Mouse (Mus musculus): Measurements from ENCODE around the gene Arpin.

The Arpin gene

DNA sequence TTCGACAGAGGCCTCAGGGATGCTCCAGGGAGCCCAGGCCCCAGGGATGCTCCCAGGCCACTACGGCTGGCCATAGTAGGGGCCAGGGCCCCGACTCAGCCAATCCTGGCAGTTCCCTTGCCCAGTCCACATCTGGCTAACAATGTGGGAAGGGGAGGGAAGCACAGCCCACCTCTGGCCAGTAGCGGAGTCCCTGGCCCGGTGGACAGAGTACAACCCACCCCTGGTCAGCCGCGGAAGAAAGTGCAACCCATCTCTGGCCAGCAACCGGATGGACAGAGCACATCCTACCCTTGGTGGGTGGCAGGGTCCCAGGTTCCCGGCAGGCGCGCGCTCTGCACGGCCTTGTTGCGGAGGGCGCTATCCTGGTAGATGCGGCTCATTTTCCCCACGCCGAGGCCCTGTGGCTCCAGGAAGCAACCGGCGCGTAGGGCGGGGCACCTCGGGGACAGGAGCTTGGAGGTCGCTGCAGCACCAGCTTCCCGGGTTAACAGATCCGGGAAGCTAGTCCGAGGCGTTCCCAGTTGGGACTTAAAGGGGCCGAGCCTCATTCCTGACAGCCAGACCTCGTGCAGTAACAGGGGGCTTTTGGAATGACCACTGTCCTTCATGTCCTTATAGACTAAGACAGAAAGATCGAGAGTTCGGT lies at the start of gene Arpin:
Arpin (minus strand) TSS at position 498 of the 649 bp plus-strand sequence.
- no peak for DNase-seq (ENCODE audit: extremely low read depth, low read depth)

GRCm38 (mm10) chr7:79975316-79975715 lies 40.2 kb upstream of the Arpin start:
- no peak for DNase-seq (ENCODE audit: extremely low read depth, low read depth)

- DNase-seq (ENCODE audit: extremely low read depth, low read depth), result no peak
Observed at GRCm38 (mm10) chr7:79972195-79972594, 37.0 kb upstream of the Arpin start.

- DNase-seq (ENCODE audit: extremely low read depth, low read depth), result no peak
Observed at GRCm38 (mm10) chr7:79970336-79970735, 35.2 kb upstream of the Arpin start.

- DNase-seq (ENCODE audit: extremely low read depth, low read depth), result no peak
Observed at GRCm38 (mm10) chr7:79968326-79968725, 33.2 kb upstream of the Arpin start.

- DNase-seq (ENCODE audit: extremely low read depth, low read depth), result no peak
Observed at GRCm38 (mm10) chr7:79961600-79961999, 26.4 kb upstream of the Arpin start.

GRCm38 (mm10) chr7:79956131-79956530 lies 21.0 kb upstream of the Arpin start:
- DNase-seq (ENCODE audit: extremely low read depth, low read depth), result no peak

- no peak for DNase-seq (ENCODE audit: extremely low read depth, low read depth)
Observed at GRCm38 (mm10) chr7:79954890-79955289, 19.7 kb upstream of the Arpin start.

DNA sequence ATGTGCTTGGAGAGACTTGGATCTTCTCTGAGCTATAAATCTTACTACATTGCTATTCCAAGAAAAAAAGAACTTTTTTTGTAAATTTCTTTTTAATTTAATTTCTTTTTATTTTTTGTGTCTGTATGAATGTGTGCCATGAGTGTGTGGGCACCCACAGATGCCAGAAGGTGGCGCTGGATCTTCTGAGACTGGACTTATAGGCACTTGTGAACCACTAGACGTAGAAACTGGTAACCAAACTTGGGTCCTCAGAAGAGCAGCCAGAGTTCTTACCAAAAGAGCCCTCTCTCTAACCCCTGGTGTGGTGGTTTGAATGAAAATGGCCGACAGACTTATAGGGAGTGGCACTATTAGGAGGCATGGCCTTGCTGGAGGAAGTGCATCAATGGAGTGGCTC lies 15.9 kb upstream of the Arpin start:
- no peak for DNase-seq (ENCODE audit: extremely low read depth, low read depth)

GRCm38 (mm10) chr7:79950236-79950635 lies 15.1 kb upstream of the Arpin start:
- DNase-seq (ENCODE audit: extremely low read depth, low read depth), result no peak

DNA sequence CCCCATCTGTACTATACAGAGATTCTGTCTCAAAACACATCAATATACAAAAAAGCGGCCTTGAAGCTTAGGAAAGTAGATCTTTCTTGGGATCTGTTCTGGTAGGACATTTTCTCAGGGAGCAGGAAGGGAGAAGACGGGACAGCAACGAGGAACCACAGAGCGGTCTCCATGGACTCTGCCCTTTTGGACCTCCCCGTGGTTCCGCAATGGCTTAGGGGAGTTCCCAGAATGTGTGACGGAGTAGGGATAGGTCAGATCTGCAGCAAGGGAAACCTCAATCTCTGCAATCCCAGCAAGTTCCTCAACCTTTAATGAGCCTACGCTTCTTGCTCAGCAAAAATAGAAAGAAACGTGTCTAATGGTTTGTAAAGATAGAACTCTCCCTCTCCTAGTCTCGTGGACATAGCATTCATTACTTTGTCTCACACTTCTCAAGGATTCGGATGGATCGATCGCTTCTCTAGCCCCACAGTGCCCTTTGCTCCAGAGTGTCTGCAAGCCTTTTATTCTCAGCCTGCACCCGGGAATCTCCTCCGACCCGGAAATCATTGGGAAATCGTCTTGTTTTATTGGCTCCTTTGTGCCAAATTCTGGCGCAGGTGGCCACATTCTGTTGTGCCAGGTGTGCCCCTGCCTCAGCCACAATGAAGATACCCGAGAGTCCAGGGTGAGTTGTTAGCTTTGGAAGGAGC lies 499 bp upstream of the Arpin start:
- DNase-seq (ENCODE audit: extremely low read depth, low read depth), result no peak

GRCm38 (mm10) chr7:79934461-79934860 lies 698 bp downstream of the Arpin start:
- no peak for DNase-seq (ENCODE audit: extremely low read depth, low read depth)

GRCm38 (mm10) chr7:79928516-79929052 lies 6.6 kb downstream of the Arpin start:
- no peak for DNase-seq (ENCODE audit: extremely low read depth, low read depth)

GRCm38 (mm10) chr7:79920344-79920983 lies 14.7 kb downstream of the Arpin start, which contains the start of gene Ap3s2:
Gene Ap3s2 (minus strand): TSS chr7:79920649.
- DNase-seq (ENCODE audit: extremely low read depth, low read depth), result peak; percentile 86

DNA sequence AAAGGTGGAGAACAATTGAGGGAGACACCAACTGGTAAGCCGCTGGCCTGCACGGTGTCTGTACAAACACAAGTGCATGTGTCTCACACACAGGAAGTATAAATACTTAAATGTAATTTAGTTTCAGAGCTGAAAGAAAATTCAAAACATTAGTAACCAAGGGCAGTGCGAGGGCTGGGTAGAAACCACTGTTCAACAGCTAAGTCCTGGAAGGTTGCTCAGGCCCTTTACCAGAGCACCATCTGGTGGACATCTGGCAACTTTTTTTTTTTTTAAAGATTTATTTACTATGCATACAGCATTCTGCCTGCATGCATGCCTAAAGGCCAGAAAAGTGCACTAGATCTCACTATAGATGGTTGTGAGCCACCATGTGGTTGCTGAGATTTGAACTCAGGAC lies 20.6 kb downstream of the Arpin start:
- peak; percentile 23 for DNase-seq (ENCODE audit: extremely low read depth, low read depth)

DNA sequence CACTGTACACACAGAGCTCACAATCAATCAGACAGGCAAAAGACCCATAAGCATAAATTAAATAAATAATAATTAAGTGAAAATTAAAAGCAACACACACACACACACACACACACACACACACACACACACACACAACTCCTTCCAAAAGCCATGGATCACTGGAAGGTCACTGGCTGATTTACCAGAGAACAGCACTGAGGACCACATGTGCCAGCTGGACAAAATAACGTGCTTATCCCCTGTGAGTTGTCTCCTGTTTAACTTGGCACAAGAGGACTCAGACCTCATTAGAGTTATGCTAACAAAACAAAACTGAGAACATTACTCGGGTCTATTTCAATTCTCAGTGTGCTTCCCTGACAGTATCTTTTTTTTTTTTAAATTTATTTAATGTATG lies 27.8 kb downstream of the Arpin start:
- no peak for DNase-seq (ENCODE audit: extremely low read depth, low read depth)

DNA sequence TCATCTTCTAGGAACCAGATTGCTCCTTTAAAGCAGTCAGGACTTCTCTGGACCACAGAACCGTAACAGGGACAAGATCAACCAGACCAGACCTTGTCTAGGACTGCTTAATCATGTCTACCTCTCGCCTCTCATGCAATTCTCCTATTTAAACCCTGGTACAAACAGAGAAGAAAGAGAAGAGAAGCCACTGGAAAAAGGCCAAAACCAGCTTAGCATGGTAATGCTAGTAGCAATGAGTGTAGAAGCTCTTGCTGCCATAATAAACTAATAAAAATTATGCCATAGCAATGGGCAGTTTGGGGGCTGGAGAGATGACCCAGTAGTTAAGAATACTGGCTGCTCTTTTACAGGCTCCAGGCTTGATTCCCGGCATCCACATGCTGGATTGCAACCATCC lies 28.2 kb downstream of the Arpin start:
- DNase-seq (ENCODE audit: extremely low read depth, low read depth), result no peak

GRCm38 (mm10) chr7:79905193-79905592 lies 30.0 kb downstream of the Arpin start:
- DNase-seq (ENCODE audit: extremely low read depth, low read depth), result no peak

GRCm38 (mm10) chr7:79903160-79903792 lies 31.9 kb downstream of the Arpin start:
- peak; percentile 25 for DNase-seq (ENCODE audit: extremely low read depth, low read depth)

- DNase-seq (ENCODE audit: extremely low read depth, low read depth), result peak; percentile 87
Observed at GRCm38 (mm10) chr7:79900753-79901152, 34.4 kb downstream of the Arpin start.

- DNase-seq (ENCODE audit: extremely low read depth, low read depth), result no peak
Observed at GRCm38 (mm10) chr7:79895225-79895624, 39.9 kb downstream of the Arpin start.

DNA sequence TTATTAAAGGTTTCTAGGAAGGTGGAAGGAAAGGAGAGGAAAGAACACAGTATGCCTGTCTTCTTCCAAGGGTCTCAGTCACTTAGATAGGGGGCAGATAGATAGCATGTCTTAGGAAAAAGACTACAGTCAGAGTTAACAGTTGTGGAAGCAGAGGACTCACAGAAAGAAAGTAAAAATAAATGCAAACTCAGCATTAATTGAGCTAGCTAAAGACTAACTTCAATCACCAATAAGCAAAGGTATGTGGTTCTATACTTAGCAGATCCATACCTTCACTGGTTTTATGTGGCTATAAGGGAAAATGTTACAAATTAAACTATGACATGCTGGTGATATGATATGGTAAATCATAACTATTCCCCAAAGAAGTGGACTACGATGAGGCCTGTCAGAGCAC lies 40.4 kb downstream of the Arpin start:
- no peak for DNase-seq (ENCODE audit: extremely low read depth, low read depth)
